In the genomic region with DNA sequence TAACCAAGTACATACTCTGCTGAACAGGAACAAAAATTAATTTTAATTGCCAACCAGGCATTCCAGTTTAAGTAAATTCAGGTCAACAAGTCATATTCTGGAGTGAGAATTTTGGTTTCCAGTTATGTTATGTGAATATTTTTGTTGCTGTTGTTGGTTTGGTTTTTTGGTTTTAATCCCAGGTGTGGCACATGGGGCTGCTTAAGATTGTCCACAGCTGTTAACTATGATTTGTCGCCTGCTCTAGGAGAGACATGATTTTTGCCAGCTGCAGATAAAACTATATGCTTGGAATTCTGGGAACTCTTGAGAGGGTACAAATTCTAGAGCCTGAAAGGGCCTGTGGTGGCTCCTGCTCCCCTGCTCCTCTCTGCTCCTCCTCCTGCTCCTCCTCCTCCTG, we compare ENCODE assay signal across 25 mouse cellular contexts.
"Had no signal": no experiment of that assay in that cellular context is flagged by ENCODE, and none has a peak within 500 bp of the region (broad histone marks: within the 10 kb centered on the region; RNA-seq: fewer than 3 reads in every experiment).

No protein-coding gene starts in this region.

- H3K36me3 ChIP-seq: forebrain, embryonic 15.5 days; heart, embryonic 13.5 days; heart, embryonic 15.5 days; intestine, embryonic 15.5 days; kidney, embryonic 15.5 days had no signal

- H3K4me3 ChIP-seq: forebrain, embryonic 15.5 days; heart, adult 2 months; heart, embryonic 13.5 days; heart, embryonic 15.5 days; intestine, embryonic 15.5 days; kidney, embryonic 15.5 days had no signal

- H3K27ac ChIP-seq: forebrain, embryonic 15.5 days; heart, adult 2 months; heart, embryonic 13.5 days; heart, embryonic 15.5 days; hindbrain, embryonic 14.5 days; intestine, embryonic 15.5 days; kidney, embryonic 15.5 days; kidney, postnatal 0 days had no signal

- ATAC-seq: forebrain, embryonic 15.5 days; forebrain, postnatal 0 days; hindbrain, embryonic 16.5 days; inflammation-experienced regulatory T-cells, adult 6 months; intestine, embryonic 15.5 days; intestine, postnatal 0 days had no signal

- H3K4me1 ChIP-seq: forebrain, embryonic 15.5 days; kidney, embryonic 15.5 days had no signal

- H3K27me3 ChIP-seq: forebrain, embryonic 15.5 days; heart, embryonic 15.5 days; intestine, embryonic 15.5 days; kidney, embryonic 15.5 days had no signal

- H3K9me3 ChIP-seq: forebrain, embryonic 15.5 days; heart, embryonic 13.5 days; heart, embryonic 15.5 days; intestine, embryonic 15.5 days; kidney, embryonic 15.5 days had no signal

- H3K9ac ChIP-seq: forebrain, embryonic 15.5 days; forebrain, postnatal 0 days; heart, embryonic 13.5 days; heart, embryonic 15.5 days; hindbrain, embryonic 14.5 days; intestine, embryonic 15.5 days; kidney, embryonic 15.5 days had no signal

- DNase-seq: forebrain, postnatal 0 days; gastrocnemius, postnatal 14 days; gastrocnemius, postnatal 36 days; heart, adult 11 months; heart, adult 2 months; heart, postnatal 14 days; heart, postnatal 36 days; kidney, adult 18-20 months; kidney, adult 9 months; kidney, postnatal 14 days; kidney, postnatal 36 days; layer of hippocampus, adult 9-11 months; layer of hippocampus, postnatal 36 days; left cerebral cortex, postnatal 4 days had no signal

- H3K4me2 ChIP-seq: forebrain, embryonic 15.5 days; heart, embryonic 11.5 days; heart, embryonic 13.5 days; heart, embryonic 15.5 days; hindbrain, embryonic 14.5 days; intestine, embryonic 15.5 days; kidney, embryonic 15.5 days had no signal
